Mouse (Mus musculus) myocyte (in vitro differentiated cells): ENCODE measurements around the gene Prrc2a. TPM values are rescaled to one million over a fixed set of nuclear protein-coding genes. Genes with fewer than 3 reads are reported as not detected.

Experiments used
- H3K27me3 ChIP-seq: one replicate; pipeline ENCODE4 v1.6.1; 2011; ENCODE audit not compliant: control insufficient read depth, insufficient read depth, insufficient read length
- H3K36me3 ChIP-seq: one replicate; pipeline ENCODE4 v1.6.1; 2011; ENCODE audit not compliant: control insufficient read depth, insufficient read depth
- H3K4me2 ChIP-seq: one replicate; pipeline ENCODE4 v1.6.1; 2011; ENCODE audit warnings: low read depth, control low read depth
- H3K4me3 ChIP-seq: one replicate; pipeline ENCODE4 v1.5.1; 2011; ENCODE audit warnings: mild to moderate bottlenecking, control low read depth, moderate library complexity
- H3K79me2 ChIP-seq: one replicate; pipeline ENCODE4 v1.6.1; 2011; ENCODE audit not compliant: control insufficient read depth, insufficient read depth
- H3ac ChIP-seq: one replicate; pipeline ENCODE4 v1.6.1; 2011; ENCODE audit not compliant: control insufficient read depth, insufficient read length
- CEBPB ChIP-seq: IDR thresholded peaks from 2 replicates; pipeline ENCODE4 v1.6.1; 2011; ENCODE audit warnings: mild to moderate bottlenecking, moderate library complexity; ENCODE audit not compliant: poor library complexity, insufficient read depth, severe bottlenecking
- E2F4 ChIP-seq: IDR thresholded peaks from one replicate; pipeline ENCODE4 v1.6.1; 2011; ENCODE audit warnings: mild to moderate bottlenecking, control low read depth, moderate library complexity; ENCODE audit not compliant: insufficient read depth
- MAX ChIP-seq: IDR thresholded peaks from one replicate; pipeline ENCODE4 v1.6.1; 2011; ENCODE audit warnings: low read depth, mild to moderate bottlenecking, control low read depth
- MYOD1 ChIP-seq, 3 experiments: IDR thresholded peaks; one replicate each; pipeline ENCODE4 v1.6.1; 2011; ENCODE audit warnings: control low read depth in 2 of 3, low read depth in 2 of 3, mild to moderate bottlenecking in 2 of 3, moderate library complexity in 1 of 3; ENCODE audit not compliant: insufficient read length in 2 of 3, control insufficient read depth in 1 of 3
- MYOG ChIP-seq, 3 experiments: IDR thresholded peaks; one replicate each; pipeline ENCODE4 v1.6.1; 2011; ENCODE audit warnings: control low read depth in 2 of 3, low read depth in 2 of 3, mild to moderate bottlenecking in 2 of 3; ENCODE audit not compliant: insufficient read length in 2 of 3, control insufficient read depth in 1 of 3, insufficient read depth in 1 of 3
- POLR2A ChIP-seq: IDR thresholded peaks from one replicate; pipeline ENCODE4 v1.6.1; 2011; ENCODE audit warnings: low read depth, mild to moderate bottlenecking, control low read depth, moderate library complexity; ENCODE audit not compliant: insufficient read length
- POLR2AphosphoS2 ChIP-seq: IDR thresholded peaks from one replicate; pipeline ENCODE4 v1.6.1; 2011; ENCODE audit warnings: low read depth, control low read depth; ENCODE audit not compliant: insufficient read length
- REST ChIP-seq: IDR thresholded peaks from one replicate; pipeline ENCODE4 v1.6.1; 2011; ENCODE audit warnings: mild to moderate bottlenecking, control low read depth, moderate library complexity; ENCODE audit not compliant: insufficient read depth, insufficient read length
- SRF ChIP-seq: IDR thresholded peaks from one replicate; pipeline ENCODE4 v1.6.1; 2011; ENCODE audit warnings: low read depth; ENCODE audit not compliant: control insufficient read depth, insufficient read length
- TCF12 ChIP-seq: IDR thresholded peaks from one replicate; pipeline ENCODE4 v1.6.1; 2011; ENCODE audit warnings: mild to moderate bottlenecking, control low read depth; ENCODE audit not compliant: poor library complexity, insufficient read depth, severe bottlenecking
- TCF3 ChIP-seq: IDR thresholded peaks from one replicate; pipeline ENCODE4 v1.6.1; 2011; ENCODE audit warnings: low read depth, control low read depth; ENCODE audit not compliant: insufficient read length
- USF1 ChIP-seq: IDR thresholded peaks from one replicate; pipeline ENCODE4 v1.6.1; 2011; ENCODE audit warnings: low read depth, mild to moderate bottlenecking, control low read depth, moderate library complexity
- polyA plus RNA-seq: library from polyadenylated mRNA; unstranded; fragments of >200 nt; fragmentation: generic; extraction: Trizol; gene quantifications from one replicate; pipeline ENCODE4 v1.2.1, GENCODE M21; 2012; ENCODE audit warnings: missing spikeins

The Prrc2a gene
- polyA plus RNA-seq, 1 experiment, result 153 TPM

DNA sequence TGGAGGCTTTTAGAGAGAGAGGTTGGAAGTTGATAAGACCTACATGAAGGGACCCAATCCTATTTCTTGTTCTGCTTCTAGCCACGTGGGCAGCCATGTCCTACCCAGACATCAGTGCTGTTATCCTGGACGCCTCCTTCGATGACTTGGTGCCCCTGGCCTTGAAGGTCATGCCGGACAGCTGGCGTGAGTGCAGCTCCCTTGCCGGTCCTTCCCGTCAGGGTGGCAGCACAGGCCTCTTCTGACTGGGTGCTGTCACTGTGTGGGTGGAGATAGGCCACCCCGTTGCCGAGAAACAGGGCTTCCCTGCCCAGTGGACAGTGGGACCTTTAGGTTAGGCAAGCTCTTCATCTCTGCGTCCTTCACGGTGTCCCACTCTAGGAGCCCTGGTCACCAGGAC lies 63.5 kb downstream of the Prrc2a start:
- no peak for TF ChIP-seq MYOD1 (IDR thresholded peaks at IDR 0.05; ENCODE audit: control insufficient read depth in 1 of 3, insufficient read length in 2 of 3, low read depth in 2 of 3)
- TF ChIP-seq POLR2A, result no peak
- TF ChIP-seq SRF, result no peak
- TF ChIP-seq CEBPB, result no peak
- TF ChIP-seq TCF12, result no peak
- TF ChIP-seq USF1, result no peak
- TF ChIP-seq REST, result no peak
- no peak for TF ChIP-seq MAX
- TF ChIP-seq TCF3, result no peak
- no peak for TF ChIP-seq MYOG (IDR thresholded peaks at IDR 0.05; ENCODE audit: control insufficient read depth in 1 of 3, insufficient read depth in 1 of 3, insufficient read length in 2 of 3, low read depth in 2 of 3)
- TF ChIP-seq POLR2AphosphoS2, result no peak
- TF ChIP-seq E2F4, result no peak
- no peak overlapping the region for H3K4me3 ChIP-seq
- peaks cover 4% of the 10 kb centered on the region for H3K36me3 ChIP-seq
- H3K79me2 ChIP-seq, result no peaks in the 10 kb centered on the region
- no peak overlapping the region for H3K4me2 ChIP-seq
- H3ac ChIP-seq, result no peak overlapping the region
- H3K27me3 ChIP-seq, result no peaks in the 10 kb centered on the region

DNA sequence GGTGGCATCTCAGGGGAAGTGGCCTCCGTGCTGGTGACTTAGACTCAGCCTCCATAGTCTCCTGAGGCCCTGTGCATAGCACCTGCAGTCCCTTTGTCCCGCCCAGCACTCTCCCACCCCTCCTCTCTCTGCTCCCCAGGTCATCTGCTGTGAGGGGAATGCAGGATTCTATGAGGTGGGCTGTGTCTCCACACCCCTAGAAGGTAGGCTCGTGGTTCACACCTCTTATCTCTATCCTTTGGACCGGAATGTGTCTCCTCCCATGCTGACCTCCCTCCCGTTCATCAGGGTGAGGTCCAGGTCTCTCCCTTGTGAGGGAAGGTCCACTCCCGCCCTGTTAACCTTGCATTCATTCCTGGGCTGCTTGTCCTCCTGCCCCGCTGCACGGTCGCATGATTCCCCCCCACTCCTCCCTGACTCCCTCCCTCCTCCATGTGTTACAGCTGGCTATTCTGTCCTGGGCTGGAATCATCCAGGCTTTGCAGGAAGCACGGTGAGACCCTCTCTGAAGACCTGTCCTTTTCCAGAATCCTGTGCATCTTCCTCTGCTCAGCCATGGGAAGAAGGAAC lies 64.4 kb downstream of the Prrc2a start:
- Histone ChIP-seq H3K36me3 (peaks cover 4% of the 10 kb centered on the region), H3K27me3 (no peaks in the 10 kb centered on the region)
- TF ChIP-seq MYOG (IDR thresholded peaks at IDR 0.05; ENCODE audit: control insufficient read depth in 1 of 3, insufficient read depth in 1 of 3, insufficient read length in 2 of 3, low read depth in 2 of 3), result no peak
- no peak for TF ChIP-seq TCF3
- TF ChIP-seq E2F4, result no peak
- TF ChIP-seq POLR2A, result no peak
- no peak for TF ChIP-seq USF1
- no peak for TF ChIP-seq REST
- no peak for TF ChIP-seq MAX

More for the DNA sequence above, 64.4 kb downstream of the Prrc2a start:
- Histone ChIP-seq H3ac (no peak overlapping the region), H3K4me3 (no peak overlapping the region), H3K4me2 (no peak overlapping the region), H3K79me2 (no peaks in the 10 kb centered on the region)

Other genes starting within 250 kb of the Prrc2a start
- 30.1 TPM for gene Neu1, start 233.6 kb downstream of the Prrc2a start, polyA plus RNA-seq
- gene Hspa1b, start 205.7 kb downstream of the Prrc2a start, polyA plus RNA-seq, result 7.3 TPM
- gene Gm20481, start 195.0 kb downstream of the Prrc2a start, polyA plus RNA-seq, result not detected
- 1.8 TPM for gene Hspa1a, start 192.7 kb downstream of the Prrc2a start, polyA plus RNA-seq
- 1.3 TPM for gene Hspa1l, start 192.2 kb downstream of the Prrc2a start, polyA plus RNA-seq
- gene Lsm2, start 183.0 kb downstream of the Prrc2a start, polyA plus RNA-seq, result 52.3 TPM
- 208 TPM for gene Vars, start 163.9 kb downstream of the Prrc2a start, polyA plus RNA-seq
- gene Vwa7, start 148.3 kb downstream of the Prrc2a start, polyA plus RNA-seq, result 0.05 TPM
- gene Sapcd1, start 136.9 kb downstream of the Prrc2a start, polyA plus RNA-seq, result 0.14 TPM
- 2.1 TPM for gene Msh5, start 118.2 kb downstream of the Prrc2a start, polyA plus RNA-seq
- 412 TPM for gene Clic1, start 114.9 kb downstream of the Prrc2a start, polyA plus RNA-seq
- 101 TPM for gene Ddah2, start 105.9 kb downstream of the Prrc2a start, polyA plus RNA-seq
- 0.18 TPM for gene Ly6g6c, start 99.5 kb downstream of the Prrc2a start, polyA plus RNA-seq
- not detected for gene Mpig6b, start 98.7 kb downstream of the Prrc2a start, polyA plus RNA-seq
- gene Ly6g6e, start 88.0 kb downstream of the Prrc2a start, polyA plus RNA-seq, result not detected
- not detected for gene Ly6g6d, start 86.8 kb downstream of the Prrc2a start, polyA plus RNA-seq
- gene Ly6g6f, start 79.3 kb downstream of the Prrc2a start, polyA plus RNA-seq, result not detected
- 64.7 TPM for gene Abhd16a, start 75.6 kb downstream of the Prrc2a start, polyA plus RNA-seq
- gene Ly6g5c, start 56.6 kb downstream of the Prrc2a start, polyA plus RNA-seq, result not detected
- 0.11 TPM for gene Ly6g5b, start 49.5 kb downstream of the Prrc2a start, polyA plus RNA-seq
- 17.4 TPM for gene Gpank1, start 43.4 kb downstream of the Prrc2a start, polyA plus RNA-seq
- 320 TPM for gene Csnk2b, start 42.8 kb downstream of the Prrc2a start, polyA plus RNA-seq
- 12.8 TPM for gene D17H6S53E, start 38.5 kb downstream of the Prrc2a start, polyA plus RNA-seq
- 0.18 TPM for gene Apom, start 32.8 kb downstream of the Prrc2a start, polyA plus RNA-seq
- 271 TPM for gene Bag6, start 29.7 kb downstream of the Prrc2a start, polyA plus RNA-seq
- not detected for gene Aif1, start 11.2 kb upstream of the Prrc2a start, polyA plus RNA-seq
- gene Lst1, start 23.5 kb upstream of the Prrc2a start, polyA plus RNA-seq, result 4.3 TPM
- gene Ltb, start 29.5 kb upstream of the Prrc2a start, polyA plus RNA-seq, result 0.05 TPM
- gene Tnf, start 37.1 kb upstream of the Prrc2a start, polyA plus RNA-seq, result 0.05 TPM
- 0.26 TPM for gene Lta, start 40.5 kb upstream of the Prrc2a start, polyA plus RNA-seq
- gene Gm16181, start 55.9 kb upstream of the Prrc2a start, polyA plus RNA-seq, result 0.18 TPM
- gene Atp6v1g2, start 68.8 kb upstream of the Prrc2a start, polyA plus RNA-seq, result 2.0 TPM
- gene Nfkbil1, start 70.9 kb upstream of the Prrc2a start, polyA plus RNA-seq, result 27.1 TPM
- 268 TPM for gene Ddx39b, start 76.8 kb upstream of the Prrc2a start, polyA plus RNA-seq
- 38.3 TPM for gene H2-D1, start 97.8 kb upstream of the Prrc2a start, polyA plus RNA-seq
- gene H2-Q1, start 155.5 kb upstream of the Prrc2a start, polyA plus RNA-seq, result 6.6 TPM
- 0.17 TPM for gene H2-Q2, start 177.3 kb upstream of the Prrc2a start, polyA plus RNA-seq
- gene H2-Q4, start 214.7 kb upstream of the Prrc2a start, polyA plus RNA-seq, result 8.3 TPM